Mouse (Mus musculus) liver, adult 2 months (tissue): ENCODE results near the gene Tacr3.

Experiments used
- CTCF ChIP-seq: fragments of 200-500 bp; IDR thresholded peaks from 2 replicates; pipeline ENCODE4 v1.5.1; 2011; ENCODE audit warnings: low read depth, low read length, control low read depth
- POLR2A ChIP-seq: fragments of 200-500 bp; IDR thresholded peaks from 2 replicates; pipeline ENCODE4 v1.6.1; 2011; ENCODE audit warnings: low read length, control low read depth; ENCODE audit not compliant: insufficient read depth; ENCODE audit errors: extremely low read depth

DNA sequence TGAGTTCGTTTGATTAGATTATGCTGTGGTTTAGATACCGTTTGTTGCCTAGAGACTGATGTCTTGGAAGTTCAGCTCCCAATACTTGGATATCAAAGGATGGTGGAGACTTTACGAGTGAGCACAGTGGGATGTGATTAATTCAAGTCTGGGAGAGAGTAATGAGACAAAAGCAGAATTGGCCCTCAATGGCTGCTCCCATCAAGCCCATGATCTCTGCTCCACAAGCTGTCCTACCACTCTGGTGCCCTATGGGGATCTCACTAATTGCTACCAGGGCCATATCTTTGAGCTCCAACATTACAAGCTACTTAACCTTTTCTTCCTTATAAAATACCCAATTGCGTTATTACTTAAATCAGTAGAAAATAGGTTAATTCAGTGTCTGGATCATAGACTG is 22.5 kb downstream of the Tacr3 start:
- TF ChIP-seq CTCF, result no peak
- TF ChIP-seq POLR2A, result no peak
